Mouse (Mus musculus): ENCODE results near the gene Lct.
A peak's percentile ranks its signal among the peaks of the same experiment; 100 is the strongest.
"Not testable (repeated sequence)": the region's sequence is repeated elsewhere in the genome, so short reads cannot be mapped to it uniquely, and the experiment has no call there.

The Lct gene

GRCm38 (mm10) chr1:128295296-128295695 lies 32.8 kb downstream of the Lct start:
- no peak for DNase-seq

GRCm38 (mm10) chr1:128293524-128293923 lies 34.6 kb downstream of the Lct start:
- no peak for DNase-seq

GRCm38 (mm10) chr1:128290295-128290694 lies 37.8 kb downstream of the Lct start:
- no peak for DNase-seq

GRCm38 (mm10) chr1:128285136-128285535 lies 43.0 kb downstream of the Lct start:
- DNase-seq: no peak

- no peak for DNase-seq
Measured at GRCm38 (mm10) chr1:128284157-128284690, 43.9 kb downstream of the Lct start.

GRCm38 (mm10) chr1:128282924-128283323 lies 45.2 kb downstream of the Lct start:
- DNase-seq: no peak

- no peak for DNase-seq
Measured at GRCm38 (mm10) chr1:128281753-128282152, 46.4 kb downstream of the Lct start.

GRCm38 (mm10) chr1:128278563-128278962 lies 49.6 kb downstream of the Lct start:
- DNase-seq: no peak

GRCm38 (mm10) chr1:128275908-128276307 lies 52.2 kb downstream of the Lct start:
- DNase-seq: no peak

GRCm38 (mm10) chr1:128270731-128271130 lies 57.4 kb downstream of the Lct start:
- no peak for DNase-seq

- not testable (repeated sequence) for DNase-seq
Measured at GRCm38 (mm10) chr1:128267061-128267460, 61.1 kb downstream of the Lct start.

GRCm38 (mm10) chr1:128244727-128245355 lies 83.3 kb downstream of the Lct start:
- no peak for DNase-seq

- DNase-seq: peak; percentile 96
Measured at GRCm38 (mm10) chr1:128243996-128244726, 84.0 kb downstream of the Lct start.

GRCm38 (mm10) chr1:128243627-128243995 lies 84.5 kb downstream of the Lct start, which contains the start of gene Ubxn4:
Ubxn4 (plus strand) TSS chr1:128243964.
- DNase-seq: no peak

- DNase-seq: no peak
Measured at GRCm38 (mm10) chr1:128235181-128235580, 92.9 kb downstream of the Lct start.

Measured in kidney, adult 18-20 months (tissue).